Mouse (Mus musculus): ENCODE results near the gene Frmd4b. TPM values are rescaled to one million over a fixed set of nuclear protein-coding genes. Genes with fewer than 3 reads are reported as not detected.

Gene Frmd4b
- polyA plus RNA-seq, 1 experiment from 2014 or later, result 21.5 TPM

DNA sequence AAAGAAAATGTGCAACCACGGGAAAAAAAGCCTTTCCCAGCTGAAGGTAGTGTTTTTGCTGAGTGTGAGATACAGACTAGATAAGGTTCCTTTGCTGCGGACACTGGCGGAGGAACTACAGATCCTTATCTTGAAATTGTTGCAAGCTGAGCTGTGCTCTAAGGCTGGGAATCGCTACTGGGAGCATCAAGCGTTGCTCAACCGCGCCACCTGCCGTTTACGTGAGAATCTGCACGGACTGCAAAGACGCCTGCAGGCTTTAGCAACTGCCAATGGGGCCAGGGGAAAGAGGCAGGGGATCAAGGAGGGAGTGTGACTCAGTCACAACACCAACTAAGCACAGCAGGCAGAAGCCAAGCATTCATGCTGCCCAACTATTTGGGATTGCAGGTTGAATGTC, 94.2 kb downstream of the Frmd4b start:
- POLR2A ChIA-PET, result interaction anchor here (1.4 kb wide), 1 partner anchor 212 kb away, joined by 3 read pairs; no protein-coding TSS in a partner anchor
- in situ Hi-C loops (cut with MboI; ENCODE audit: low pct_unique_long_range_greater_than_20kb), result loop anchor here (5.0 kb wide), 2 partner anchors 106 to 266 kb away; no protein-coding TSS in a partner anchor
- TF ChIP-seq CTCF (IDR thresholded peaks at IDR 0.05), result peak; percentile 87
- DNase-seq (ENCODE audit: low read depth, low spot score), result peak; percentile 12
- CTCF ChIA-PET, result interaction anchor here (0.7 to 6.2 kb wide), 12 partner anchors 9 to 345 kb away, joined by 3 to 54 read pairs (median 4); partner anchors contain the start of gene Lmod3
- peaks cover under 1% of the 10 kb centered on the region for H3K27me3 ChIP-seq
- peak; percentile 82 for ATAC-seq

DNA sequence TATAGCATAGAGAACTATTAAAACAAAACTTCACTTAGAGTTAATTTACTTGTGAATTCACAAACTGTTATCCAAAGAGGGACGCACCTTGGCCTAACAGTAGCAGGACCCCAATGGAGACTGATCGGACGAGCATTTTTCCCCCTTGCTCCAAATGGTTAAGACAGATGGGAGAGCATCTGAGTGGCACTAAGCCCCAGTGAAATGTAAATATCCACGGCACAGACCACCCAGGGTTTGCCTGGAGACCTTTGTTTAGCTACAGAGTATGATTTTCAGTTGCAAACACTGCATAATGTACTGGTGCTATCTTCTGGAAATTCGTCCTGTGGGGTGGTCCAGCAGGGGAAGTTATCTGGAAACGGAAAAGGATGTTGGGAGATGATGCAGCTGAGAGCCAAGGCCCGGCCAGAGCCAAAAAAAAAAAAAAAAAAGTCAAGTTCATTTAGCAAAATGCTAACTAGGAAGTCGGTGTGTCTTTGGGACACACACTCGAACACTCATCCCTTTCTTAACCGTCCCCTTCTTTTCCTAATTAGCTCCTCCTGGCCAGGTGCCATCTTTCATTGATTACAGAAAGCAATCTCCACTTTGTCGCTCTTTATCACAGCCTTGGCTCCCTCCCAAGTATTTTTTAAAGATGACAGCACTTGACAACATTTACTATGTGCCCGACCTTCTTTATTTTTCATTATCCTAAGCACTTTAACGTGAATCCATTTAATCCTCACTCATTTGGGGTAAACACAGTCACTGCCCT, 95.9 kb downstream of the Frmd4b start:
- ChIA-PET CTCF (interaction anchor here (0.8 to 6.2 kb wide), 2 partner anchors 101 to 104 kb away, joined by 3 to 54 read pairs; no protein-coding TSS in a partner anchor), POLR2A (no interaction called here)
- ATAC-seq (no peak), DNase-seq (ENCODE audit: low read depth, low spot score) (no peak)
- TF ChIP-seq CTCF (IDR thresholded peaks at IDR 0.05), result no peak
- no peaks in the 10 kb centered on the region for H3K27me3 ChIP-seq
- in situ Hi-C loops (cut with MboI; ENCODE audit: low pct_unique_long_range_greater_than_20kb), result loop anchor here (5.0 kb wide), 2 partner anchors 104 to 264 kb away; no protein-coding TSS in a partner anchor

DNA sequence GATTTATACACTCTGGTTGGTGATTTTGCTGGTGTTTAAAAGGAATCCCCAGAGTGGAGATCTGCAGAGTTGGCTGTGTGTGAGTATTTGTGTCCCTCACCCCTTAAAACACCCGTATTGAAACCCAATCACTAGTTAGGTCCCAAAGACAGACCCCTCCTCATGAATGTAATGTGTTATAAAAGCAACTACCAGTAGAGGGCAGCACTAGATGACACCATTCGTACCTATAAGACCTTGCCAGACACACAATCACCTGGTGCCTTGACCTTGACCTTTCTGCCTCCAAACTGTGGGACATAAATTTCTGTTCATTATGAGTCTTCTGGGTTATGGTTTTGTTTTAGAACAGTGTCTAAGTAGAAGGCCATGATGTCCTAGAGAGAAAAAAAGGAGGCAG, 96.8 kb downstream of the Frmd4b start:
- no peaks in the 10 kb centered on the region for H3K27me3 ChIP-seq
- CTCF ChIA-PET, result interaction anchor here (1.2 to 1.3 kb wide), 3 partner anchors 15 to 270 kb away, joined by 3 read pairs; no protein-coding TSS in a partner anchor
- in situ Hi-C loops (cut with MboI; ENCODE audit: low pct_unique_long_range_greater_than_20kb), result loop anchor here (5.0 kb wide), 2 partner anchors 103 to 263 kb away; no protein-coding TSS in a partner anchor
- peak; percentile 60 for TF ChIP-seq CTCF (IDR thresholded peaks at IDR 0.05)
- POLR2A ChIA-PET, result no interaction called here
- no peak for DNase-seq (ENCODE audit: low read depth, low spot score)
- no peak for ATAC-seq

DNA sequence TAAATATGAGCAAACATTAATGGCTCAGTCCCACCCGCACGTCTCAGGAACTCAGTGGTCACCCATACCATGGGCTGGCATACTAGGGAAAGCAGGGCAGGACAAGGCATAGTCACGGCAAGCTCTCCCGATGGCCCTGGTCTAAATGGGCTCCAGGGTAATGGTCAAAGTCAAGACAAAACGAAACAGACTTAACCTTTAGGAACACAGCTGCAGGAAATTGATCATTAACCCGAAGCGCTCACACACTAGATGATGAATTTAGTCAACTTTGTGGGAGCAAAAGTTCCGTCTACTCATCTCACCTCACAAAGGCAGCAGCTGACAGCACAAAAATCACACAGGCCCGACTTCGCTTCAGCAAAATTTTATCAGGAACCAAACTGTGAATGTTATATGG, 97.8 kb downstream of the Frmd4b start:
- DNase-seq (ENCODE audit: low read depth, low spot score) (no peak), ATAC-seq (no peak)
- TF ChIP-seq CTCF (IDR thresholded peaks at IDR 0.05), result no peak
- ChIA-PET POLR2A (no interaction called here), CTCF (interaction anchor here (0.8 to 1.3 kb wide), 7 partner anchors 9 to 269 kb away, joined by 3 to 7 read pairs (median 3); no protein-coding TSS in a partner anchor)
- in situ Hi-C loops (cut with MboI; ENCODE audit: low pct_unique_long_range_greater_than_20kb), result no loop called here
- no peaks in the 10 kb centered on the region for H3K27me3 ChIP-seq

DNA sequence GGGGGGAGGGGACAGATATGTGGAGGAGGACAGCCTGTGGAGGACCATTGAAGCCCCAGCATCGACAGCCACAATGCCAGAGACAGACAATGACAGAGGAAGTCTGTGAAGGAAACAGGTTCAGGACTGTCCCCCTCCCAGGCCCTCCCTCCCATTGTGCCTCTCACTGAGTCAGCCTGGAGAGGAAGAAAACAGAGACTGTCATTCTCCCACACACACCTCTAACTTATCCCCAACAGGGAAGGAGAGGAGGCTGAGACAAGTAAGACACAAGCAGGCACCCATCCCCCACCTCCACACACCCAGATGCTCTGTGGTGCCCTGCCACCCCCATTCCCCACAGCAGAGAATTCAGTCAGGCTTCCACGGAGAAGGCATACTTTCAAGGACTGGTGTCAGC, 98.9 kb downstream of the Frmd4b start:
- no peaks in the 10 kb centered on the region for H3K27me3 ChIP-seq
- in situ Hi-C loops (cut with MboI; ENCODE audit: low pct_unique_long_range_greater_than_20kb), result no loop called here
- POLR2A ChIA-PET, result interaction anchor here (0.6 kb wide), 1 partner anchor 13 kb away, joined by 4 read pairs; no protein-coding TSS in a partner anchor
- TF ChIP-seq CTCF (IDR thresholded peaks at IDR 0.05), result no peak
- ATAC-seq (no peak), DNase-seq (ENCODE audit: low read depth, low spot score) (no peak)
- CTCF ChIA-PET, result no interaction called here

DNA sequence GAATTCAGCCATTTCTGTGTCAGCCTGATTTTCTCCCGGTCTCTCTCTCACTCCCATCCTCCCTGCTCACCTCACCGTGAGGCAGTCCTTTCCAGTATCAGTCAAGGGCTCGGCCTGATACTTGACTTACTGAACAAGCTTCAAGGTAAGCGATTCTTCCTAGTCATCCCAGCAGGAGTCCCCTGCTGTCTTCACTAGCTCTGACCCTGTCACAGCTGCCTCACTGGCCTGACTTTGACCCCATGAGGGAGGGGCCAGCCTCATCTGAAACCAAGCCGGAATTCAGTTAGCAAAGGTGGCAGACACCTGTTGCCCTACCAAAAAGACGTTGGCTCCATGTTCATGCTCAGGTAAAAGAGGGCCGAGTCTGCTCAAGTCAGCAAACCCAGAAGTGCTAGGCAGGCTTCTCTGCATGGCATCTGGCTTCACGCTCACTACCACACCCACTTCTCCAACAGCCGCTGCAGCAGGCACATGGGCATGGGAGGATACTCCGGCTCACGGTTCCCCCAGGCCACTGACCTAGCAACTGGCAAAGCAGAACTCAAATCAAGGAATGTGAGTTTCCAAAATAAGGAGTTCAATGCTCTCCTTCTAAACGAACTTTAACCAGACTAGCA, 99.6 kb downstream of the Frmd4b start:
- ATAC-seq, result no peak

DNA sequence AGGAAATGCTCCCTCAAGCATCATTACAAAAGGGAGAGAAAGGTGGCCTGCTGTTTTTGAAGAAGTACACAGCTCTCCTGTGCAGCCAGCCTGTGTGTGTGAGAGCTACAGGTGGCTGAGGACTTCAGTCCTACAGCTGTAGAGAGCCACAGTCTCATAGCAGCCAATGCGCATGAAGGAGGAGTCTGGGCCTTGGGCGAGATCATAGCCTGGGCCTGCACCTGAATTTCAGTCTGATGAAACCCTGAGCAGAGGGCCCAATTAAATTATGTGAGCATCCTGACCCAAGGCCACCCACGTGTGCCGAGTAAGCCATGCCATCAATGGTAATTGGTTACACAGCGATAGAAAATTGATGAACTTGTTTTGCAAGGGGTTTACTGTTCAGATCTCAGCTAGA, 100.4 kb downstream of the Frmd4b start:
- CTCF ChIA-PET, result no interaction called here
- POLR2A ChIA-PET, result no interaction called here
- DNase-seq (ENCODE audit: low read depth, low spot score), result no peak
- no peaks in the 10 kb centered on the region for H3K27me3 ChIP-seq
- no peak for TF ChIP-seq CTCF (IDR thresholded peaks at IDR 0.05)
- in situ Hi-C loops (cut with MboI; ENCODE audit: low pct_unique_long_range_greater_than_20kb), result no loop called here
- ATAC-seq, result no peak

More for the DNA sequence above, 99.6 kb downstream of the Frmd4b start:
- no peaks in the 10 kb centered on the region for H3K27me3 ChIP-seq
- no peak for TF ChIP-seq CTCF (IDR thresholded peaks at IDR 0.05)
- in situ Hi-C loops (cut with MboI; ENCODE audit: low pct_unique_long_range_greater_than_20kb), result no loop called here
- CTCF ChIA-PET, result no interaction called here
- no peak for DNase-seq (ENCODE audit: low read depth, low spot score)
- POLR2A ChIA-PET, result no interaction called here

DNA sequence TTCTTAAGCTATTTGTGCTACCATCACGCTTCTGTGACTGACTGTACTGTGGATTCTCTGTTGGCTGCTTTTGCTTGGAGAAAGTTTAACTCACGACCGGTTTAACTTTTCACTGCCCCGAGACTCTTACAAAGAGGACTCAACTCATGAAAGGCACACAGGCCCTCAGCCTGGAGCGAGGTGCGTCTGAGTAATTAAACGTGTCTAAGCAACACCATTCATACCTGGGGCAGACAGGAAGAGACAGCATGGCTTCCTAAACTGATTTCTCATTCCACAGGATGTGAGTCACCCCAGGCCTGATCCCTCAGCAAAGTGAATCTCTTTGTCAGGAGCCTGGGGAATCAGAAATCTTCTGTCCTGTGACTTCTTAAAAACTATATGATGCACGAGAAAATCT, 106.6 kb downstream of the Frmd4b start:
- ATAC-seq (peak; percentile 72), DNase-seq (ENCODE audit: low read depth, low spot score) (no peak)
- in situ Hi-C loops (cut with MboI; ENCODE audit: low pct_unique_long_range_greater_than_20kb), result no loop called here
- H3K27me3 ChIP-seq, result no peaks in the 10 kb centered on the region
- ChIA-PET POLR2A (no interaction called here), CTCF (interaction anchor here (1.1 kb wide), 1 partner anchor 9 kb away, joined by 5 read pairs; no protein-coding TSS in a partner anchor)
- TF ChIP-seq CTCF (IDR thresholded peaks at IDR 0.05), result no peak

DNA sequence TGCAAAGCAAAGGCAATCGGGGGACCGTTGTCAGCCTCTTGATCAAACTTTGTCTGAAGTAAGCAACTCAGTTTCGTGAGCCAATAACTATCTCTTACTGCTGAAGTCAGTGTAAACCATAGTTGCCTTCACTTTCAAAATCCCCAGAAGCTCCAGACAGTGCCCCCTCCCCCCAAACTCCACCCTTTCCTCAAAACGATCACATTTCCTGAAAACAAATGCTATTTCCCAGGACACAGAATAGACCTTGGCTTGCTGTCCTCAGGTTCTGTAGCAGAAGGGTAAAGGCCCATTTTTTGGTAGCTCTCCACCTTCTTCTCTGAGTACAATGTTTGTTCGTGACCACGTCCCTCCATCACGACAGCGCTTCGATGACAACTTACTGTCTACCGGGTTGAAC, 107.9 kb downstream of the Frmd4b start:
- POLR2A ChIA-PET, result no interaction called here
- TF ChIP-seq CTCF (IDR thresholded peaks at IDR 0.05), result no peak
- in situ Hi-C loops (cut with MboI; ENCODE audit: low pct_unique_long_range_greater_than_20kb), result no loop called here
- ATAC-seq (no peak), DNase-seq (ENCODE audit: low read depth, low spot score) (no peak)
- CTCF ChIA-PET, result interaction anchor here (1.1 kb wide), 1 partner anchor 90 kb away, joined by 3 read pairs; no protein-coding TSS in a partner anchor
- no peaks in the 10 kb centered on the region for H3K27me3 ChIP-seq

DNA sequence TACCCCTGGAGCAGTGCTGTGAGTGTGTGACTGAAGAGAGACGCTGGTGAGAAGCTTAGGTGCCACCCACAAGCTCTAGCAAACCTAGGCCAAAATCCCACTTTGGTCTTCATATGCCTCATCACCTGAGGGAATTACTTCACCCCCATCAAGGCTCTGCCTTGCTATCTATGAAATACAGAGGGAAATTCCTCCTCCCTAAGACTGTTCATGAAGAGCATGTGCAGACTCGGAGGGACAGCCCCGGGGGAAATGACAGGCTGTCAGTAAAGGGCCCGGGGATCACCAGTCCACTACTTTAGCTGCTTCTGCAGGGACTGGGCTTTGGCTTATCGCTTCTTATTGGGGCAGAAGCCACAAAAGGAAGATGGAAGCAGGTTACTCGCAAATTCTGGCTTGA, 108.9 kb downstream of the Frmd4b start:
- in situ Hi-C loops (cut with MboI; ENCODE audit: low pct_unique_long_range_greater_than_20kb), result no loop called here
- no peak for TF ChIP-seq CTCF (IDR thresholded peaks at IDR 0.05)
- no peaks in the 10 kb centered on the region for H3K27me3 ChIP-seq
- CTCF ChIA-PET, result interaction anchor here (1.1 kb wide), 1 partner anchor 89 kb away, joined by 3 read pairs; no protein-coding TSS in a partner anchor
- ATAC-seq, result no peak
- POLR2A ChIA-PET, result no interaction called here
- DNase-seq (ENCODE audit: low read depth, low spot score), result no peak

DNA sequence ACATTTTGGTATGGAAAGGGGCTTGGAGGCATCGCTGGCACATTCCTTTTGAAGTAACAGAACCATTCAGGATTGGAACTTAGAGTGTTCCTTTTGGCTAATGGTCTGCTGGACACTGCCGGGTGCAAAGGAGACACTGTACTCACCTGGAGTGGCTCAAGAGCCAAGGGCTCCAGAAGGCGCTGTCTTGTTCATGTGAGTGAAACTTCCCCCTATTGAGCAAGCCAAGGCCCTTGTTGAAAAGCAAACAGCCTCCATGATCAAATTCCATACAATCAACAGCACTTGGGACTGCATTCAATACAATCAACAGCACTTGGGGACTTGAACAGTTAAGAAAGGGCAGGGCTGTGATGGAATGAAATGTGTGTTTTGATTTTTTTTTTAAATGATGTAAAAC, 109.4 kb downstream of the Frmd4b start:
- ChIA-PET CTCF (no interaction called here), POLR2A (no interaction called here)
- TF ChIP-seq CTCF (IDR thresholded peaks at IDR 0.05), result no peak
- DNase-seq (ENCODE audit: low read depth, low spot score) (no peak), ATAC-seq (no peak)
- in situ Hi-C loops (cut with MboI; ENCODE audit: low pct_unique_long_range_greater_than_20kb), result no loop called here
- H3K27me3 ChIP-seq, result no peaks in the 10 kb centered on the region

Data from Patski (cell line).